In the genomic region with DNA sequence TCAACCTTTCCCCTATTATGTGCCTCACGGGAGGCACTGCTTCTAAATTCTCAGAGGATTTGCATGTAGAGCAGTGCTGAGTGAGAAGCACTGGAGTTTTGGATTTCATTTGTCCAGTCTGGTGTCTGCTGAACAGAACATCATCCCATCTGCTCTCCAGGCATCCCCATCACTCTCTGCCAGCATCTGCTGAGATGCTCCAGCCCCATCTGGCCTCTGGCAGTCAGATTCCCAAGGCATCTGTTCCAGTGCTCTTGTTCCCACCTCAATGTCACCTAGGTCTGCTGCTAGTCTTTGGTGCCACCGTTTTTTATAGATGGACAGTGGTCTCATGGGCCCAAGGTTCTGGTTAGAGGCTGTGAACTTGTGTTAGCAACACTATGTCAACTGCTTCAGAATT, we compare ENCODE assay signal across 14 mouse cellular contexts.
A peak's percentile ranks its signal among the peaks of the same experiment; 100 is the strongest.
DNase-seq lines count a peak whose midpoint lies in the region.
"Had no signal": no experiment of that assay in that cellular context is flagged by ENCODE, and none has a peak within 500 bp of the region (broad histone marks: within the 10 kb centered on the region; RNA-seq: fewer than 3 reads in every experiment).

No protein-coding gene starts in this region.

- DNase-seq in cerebellum, postnatal 14 days, result peak; percentile 33 to 43
- DNase-seq in cerebellum, postnatal 36 days, result no peak
- peak; percentile 60 for DNase-seq in left cerebral cortex, postnatal 4 days
- DNase-seq in left cerebral cortex, adult 8-10 months (ENCODE audit: low spot score in 2 of 2), result no peak
- DNase-seq in brain, adult 2 months (ENCODE audit: low read depth, low spot score), result peak; percentile 13
- no peak for DNase-seq in gastrocnemius, postnatal 10 days
- DNase-seq: adrenal gland, adult 2 months; adrenal gland, postnatal 10 days; adrenal gland, postnatal 25 days; cerebellum, adult 11 months; cerebellum, adult 18-20 months; cerebellum, adult 8-10 months; cerebellum, adult 9-11 months; forebrain, postnatal 0 days had no signal

- intact Hi-C loops in left cerebral cortex, postnatal 4 days (cut with DNase I), result no loop called here

Comparison
In these comparisons a context has a peak if more than half of its experiments do, and no peak if none do; other contexts are left out.
1. DNase-seq: peak in cerebellum, postnatal 14 days (2 of 2), left cerebral cortex, postnatal 4 days (single experiment) and brain, adult 2 months (single experiment); none in cerebellum, postnatal 36 days (0 of 2), left cerebral cortex, adult 8-10 months (0 of 2) and gastrocnemius, postnatal 10 days (single experiment).